Mouse (Mus musculus): ENCODE results near the gene Umodl1.

Umodl1 gene

GRCm38 (mm10) chr17:31039626-31040025 is 85.2 kb downstream of the Umodl1 start:
- no peak for DNase-seq

GRCm38 (mm10) chr17:31040421-31040820 is 86.0 kb downstream of the Umodl1 start:
- DNase-seq: no peak

GRCm38 (mm10) chr17:31042751-31043150 is 88.3 kb downstream of the Umodl1 start:
- no peak for DNase-seq

DNA sequence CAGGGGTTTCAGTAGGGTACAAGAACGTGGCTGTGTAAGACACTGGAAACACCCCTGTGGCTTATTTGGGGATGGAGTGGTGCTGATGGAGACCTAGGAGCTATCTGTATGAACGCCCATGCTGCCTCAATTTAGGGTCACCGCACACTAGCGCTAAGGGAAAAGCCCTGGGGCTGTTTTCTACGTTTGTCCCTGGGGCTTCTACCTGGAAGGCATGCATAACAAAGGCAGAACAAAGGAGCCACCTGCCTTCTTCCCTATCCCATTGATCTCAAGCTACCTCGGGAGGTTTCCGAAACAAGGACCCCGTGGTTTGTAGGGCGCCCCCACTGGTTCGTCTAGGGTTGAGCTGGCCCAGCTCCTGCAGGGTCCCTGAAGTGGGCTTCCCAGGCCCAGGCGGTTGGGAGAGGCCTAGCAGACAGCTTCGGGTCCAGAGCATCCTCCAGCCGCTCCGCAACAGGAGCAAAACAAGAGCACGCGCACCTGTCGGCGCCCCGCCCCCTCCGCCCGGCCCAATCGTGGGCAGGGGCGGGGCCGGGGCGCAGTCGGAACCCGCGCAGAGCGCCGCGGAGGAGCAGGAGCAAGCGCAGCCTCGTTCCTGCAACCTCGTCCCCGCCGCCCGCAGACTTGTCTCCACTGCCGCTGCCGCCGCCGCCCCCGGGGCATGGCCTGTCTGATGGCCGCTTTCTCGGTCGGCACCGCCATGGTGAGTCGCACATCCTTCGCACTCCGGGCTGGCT is 102.9 kb downstream of the Umodl1 start, which contains the start of gene Abcg1:
Abcg1 (plus strand) TSS at position 525 of the 740 bp plus-strand sequence.
- peak; percentile 85 for DNase-seq

GRCm38 (mm10) chr17:31057891-31058744 is 103.7 kb downstream of the Umodl1 start:
- peak; percentile 69 for DNase-seq

DNA sequence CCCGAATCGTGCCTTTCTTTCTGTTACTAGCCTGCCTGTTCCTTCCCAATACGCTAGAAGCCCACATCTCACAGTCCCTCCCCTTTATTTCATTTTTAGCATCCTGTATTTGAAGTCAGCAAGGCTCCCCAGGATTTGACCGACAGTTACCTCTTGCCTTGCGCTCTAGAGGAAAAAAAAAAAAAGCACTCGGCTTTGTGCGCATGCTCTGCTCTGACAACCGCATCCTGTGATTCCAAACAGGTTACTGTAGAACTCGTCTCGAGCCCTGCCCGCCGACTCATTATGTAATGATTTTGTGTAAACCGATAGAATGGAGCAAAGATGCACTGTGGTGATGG is 104.3 kb downstream of the Umodl1 start:
- peak; percentile 88 for DNase-seq

- DNase-seq: no peak
These were observed 105.8 kb downstream of the Umodl1 start for GRCm38 (mm10) chr17:31060196-31060587.
